Comparison of ENCODE assay signal across 8 mouse cellular contexts in genomic region chr11:116434287-116434966, GRCm38 (mm10). TPM values are rescaled to one million over a fixed set of nuclear protein-coding genes. Genes with fewer than 3 reads are reported as not detected.
DNase-seq lines count a peak whose midpoint lies in the region; ATAC-seq and TF ChIP-seq lines count a peak whose summit lies in the region.

No protein-coding gene starts in this region.

- H3K4me1 ChIP-seq in embryonic facial prominence, embryonic 12.5 days = peaks cover 27% of the 10 kb centered on the region
- H3K4me1 ChIP-seq in kidney, embryonic 14.5 days (ENCODE audit: control insufficient read depth, insufficient read depth, low read length) = peaks cover 28% of the 10 kb centered on the region
- H3K4me1 ChIP-seq in liver, postnatal 0 days (ENCODE audit: insufficient read depth) = peaks cover 52% of the 10 kb centered on the region

- peak overlapping the region; percentile 92 for H3K27ac ChIP-seq in embryonic facial prominence, embryonic 12.5 days
- peak overlapping the region; percentile 92 for H3K27ac ChIP-seq in kidney, embryonic 14.5 days (ENCODE audit: low read depth, low read length)
- peak overlapping the region; percentile 98 for H3K27ac ChIP-seq in liver, postnatal 0 days (ENCODE audit: low read depth)

- peak overlapping the region; percentile 73 for H3K4me3 ChIP-seq in embryonic facial prominence, embryonic 12.5 days
- H3K4me3 ChIP-seq in kidney, embryonic 14.5 days (ENCODE audit: low read length) = peak overlapping the region; percentile 56
- H3K4me3 ChIP-seq in liver, postnatal 0 days (ENCODE audit: low read depth, low read length) = peak overlapping the region; percentile 85

- H3K9ac ChIP-seq in embryonic facial prominence, embryonic 12.5 days = peak overlapping the region; percentile 93
- peak overlapping the region; percentile 68 for H3K9ac ChIP-seq in kidney, embryonic 14.5 days (ENCODE audit: low read depth, low read length)
- peak overlapping the region; percentile 95 for H3K9ac ChIP-seq in liver, postnatal 0 days (replicated peaks)

- peak overlapping the region; percentile 90 for H3K4me2 ChIP-seq in embryonic facial prominence, embryonic 12.5 days (replicated peaks)
- peak overlapping the region; percentile 55 for H3K4me2 ChIP-seq in kidney, embryonic 14.5 days (replicated peaks; ENCODE audit: low read depth, low read length)
- H3K4me2 ChIP-seq in liver, postnatal 0 days (ENCODE audit: low read depth, low read length) = peak overlapping the region; percentile 90

- no peak for ATAC-seq in embryonic facial prominence, embryonic 12.5 days (ENCODE audit: insufficient number of reproducible peaks, insufficient read depth, low FRiP score, low TSS enrichment)
- peak; percentile 4 for ATAC-seq in kidney, embryonic 14.5 days (ENCODE audit: low FRiP score, low TSS enrichment)
- ATAC-seq in liver, postnatal 0 days = peak; percentile 9; the same call in 1 of the 2 replicates

- peak; percentile 52 for DNase-seq in 416B (ENCODE audit: low read depth)
- DNase-seq in adrenal gland, adult 8-10 months = peak; percentile 58
- DNase-seq in heart, adult 9 months (ENCODE audit: low spot score in 2 of 2) = peak; percentile 70 to 76
- DNase-seq in liver, postnatal 0 days = peak; percentile 81
- peak; percentile 62 for DNase-seq in ovary, adult 18-20 months (ENCODE audit: low spot score)
- peak; percentile 72 for DNase-seq in thymus, postnatal 0 days (ENCODE audit: low spot score)

- no peaks in the 10 kb centered on the region for H3K9me3 ChIP-seq in embryonic facial prominence, embryonic 12.5 days
- no peaks in the 10 kb centered on the region for H3K9me3 ChIP-seq in kidney, embryonic 14.5 days (ENCODE audit: control insufficient read depth, low read length)
- H3K9me3 ChIP-seq in liver, postnatal 0 days (ENCODE audit: low read length) = no peaks in the 10 kb centered on the region

- under 1% methylated on average over 49 of the region's 67 CpGs for WGBS in embryonic facial prominence, embryonic 12.5 days
- under 1% methylated on average over 42 of the region's 67 CpGs for WGBS in kidney, embryonic 14.5 days
- WGBS in liver, postnatal 0 days (ENCODE audit: insufficient replicate concordance) = under 1% methylated on average over 31 of the region's 67 CpGs

- no peaks in the 10 kb centered on the region for H3K27me3 ChIP-seq in embryonic facial prominence, embryonic 12.5 days
- H3K27me3 ChIP-seq in kidney, embryonic 14.5 days (ENCODE audit: control insufficient read depth, insufficient read depth, low read length) = no peaks in the 10 kb centered on the region
- no peaks in the 10 kb centered on the region for H3K27me3 ChIP-seq in liver, postnatal 0 days (ENCODE audit: insufficient read depth, low read length)

- TF ChIP-seq EP300 in liver, postnatal 0 days (IDR thresholded peaks at IDR 0.05; ENCODE audit: low read depth) = no peak

- TF ChIP-seq CTCF in liver, postnatal 0 days (IDR thresholded peaks at IDR 0.05; ENCODE audit: low read depth) = no peak

- peaks cover 20% of the 10 kb centered on the region for H3K36me3 ChIP-seq in embryonic facial prominence, embryonic 12.5 days
- H3K36me3 ChIP-seq in kidney, embryonic 14.5 days (ENCODE audit: control insufficient read depth, insufficient read depth, low read length) = peaks cover 26% of the 10 kb centered on the region
- peaks cover 35% of the 10 kb centered on the region for H3K36me3 ChIP-seq in liver, postnatal 0 days (replicated peaks; ENCODE audit: insufficient read depth, low read length)

RNA-seq across cellular contexts. Expression of gene Ubald2, which starts 0.5 kb away (rescaled TPM):
- 10 to 100 TPM; 26.1 to 36.2 (median 29.8) TPM for total RNA-seq in adrenal gland, adult 8-10 months (2022)
- 32.3 and 44.1 TPM in 2 replicates for polyA plus RNA-seq in embryonic facial prominence, embryonic 12.5 days (2016; fragmentation: Nextera tagmentation; extraction: Ambion mirVana)
- polyA plus RNA-seq in kidney, embryonic 14.5 days (2014; fragmentation: Nextera tagmentation; extraction: Ambion mirVana) = 79.7 and 80.8 TPM in 2 replicates
- 29.2 and 29.8 TPM in 2 replicates for polyA plus RNA-seq in liver, postnatal 0 days (2015; fragmentation: Nextera tagmentation; extraction: Ambion mirVana)
- polyA plus RNA-seq in thymus, postnatal 0 days (2015; fragmentation: Nextera tagmentation; extraction: Ambion mirVana) = 81.9 and 82.9 TPM in 2 replicates

RNA-seq across cellular contexts. Expression of gene Rnf157, which starts 21.6 kb away (rescaled TPM):
- 10 to 100 TPM in 2 of 4 experiments, 1 to 10 TPM in 2; 4.8 to 16.9 (median 9.3) TPM for total RNA-seq in adrenal gland, adult 8-10 months (2022)
- polyA plus RNA-seq in embryonic facial prominence, embryonic 12.5 days (2016; fragmentation: Nextera tagmentation; extraction: Ambion mirVana) = 27.4 and 33.3 TPM in 2 replicates
- 9.1 and 14.1 TPM in 2 replicates for polyA plus RNA-seq in kidney, embryonic 14.5 days (2014; fragmentation: Nextera tagmentation; extraction: Ambion mirVana)
- 1.5 and 2.2 TPM in 2 replicates for polyA plus RNA-seq in liver, postnatal 0 days (2015; fragmentation: Nextera tagmentation; extraction: Ambion mirVana)
- 52.3 and 56.7 TPM in 2 replicates for polyA plus RNA-seq in thymus, postnatal 0 days (2015; fragmentation: Nextera tagmentation; extraction: Ambion mirVana)

RNA-seq across cellular contexts. Expression of gene Qrich2, which starts 31.6 kb away (rescaled TPM):
- under 1 TPM in 1 of 4 experiments, not detected in 3; 0.11 TPM for total RNA-seq in adrenal gland, adult 8-10 months (2022)
- 0.14 and 0.39 TPM in 2 replicates for polyA plus RNA-seq in embryonic facial prominence, embryonic 12.5 days (2016; fragmentation: Nextera tagmentation; extraction: Ambion mirVana)
- polyA plus RNA-seq in kidney, embryonic 14.5 days (2014; fragmentation: Nextera tagmentation; extraction: Ambion mirVana) = 0.34 and 0.39 TPM in 2 replicates
- 0.06 TPM in 1 of 2 replicates, not detected in the other for polyA plus RNA-seq in liver, postnatal 0 days (2015; fragmentation: Nextera tagmentation; extraction: Ambion mirVana)
- 0.05 and 0.35 TPM in 2 replicates for polyA plus RNA-seq in thymus, postnatal 0 days (2015; fragmentation: Nextera tagmentation; extraction: Ambion mirVana)

RNA-seq across cellular contexts. Expression of gene Prpsap1, which starts 59.6 kb away (rescaled TPM):
- 100 to 1,000 TPM; 104 to 122 (median 111) TPM for total RNA-seq in adrenal gland, adult 8-10 months (2022)
- polyA plus RNA-seq in embryonic facial prominence, embryonic 12.5 days (2016; fragmentation: Nextera tagmentation; extraction: Ambion mirVana) = 197 and 211 TPM in 2 replicates
- 160 and 212 TPM in 2 replicates for polyA plus RNA-seq in kidney, embryonic 14.5 days (2014; fragmentation: Nextera tagmentation; extraction: Ambion mirVana)
- 64.4 and 67.4 TPM in 2 replicates for polyA plus RNA-seq in liver, postnatal 0 days (2015; fragmentation: Nextera tagmentation; extraction: Ambion mirVana)
- polyA plus RNA-seq in thymus, postnatal 0 days (2015; fragmentation: Nextera tagmentation; extraction: Ambion mirVana) = 90.9 and 96.6 TPM in 2 replicates
